Mouse (Mus musculus) liver, postnatal 0 days (tissue): ENCODE measurements at regions not wholly inside any gene's neighbourhood (a gene's known extent, or its start where the extent isn't known, plus 50 kb on each side); places are given as distances from the start of the nearest gene placed in this dataset.

Experiments
- ATAC-seq: fragments of 200-750 bp; cut with Nextera tagmentation; 2 replicates; pipeline ENCODE4 v1.8.0; 2017; ENCODE audit warnings: mild to moderate bottlenecking, moderate library complexity
- DNase-seq: peaks from one replicate; pipeline ENCODE4 v3.0.0-alpha.2; 2016
- H3K27ac ChIP-seq: fragments of 300-500 bp; sonication (generic); 2 replicates; pipeline ENCODE4 v1.5.1; 2014; ENCODE audit warnings: antibody characterized with exemption, moderate library complexity, mild to moderate bottlenecking, low read depth
- H3K27me3 ChIP-seq: fragments of 300-500 bp; sonication (generic); 2 replicates; pipeline ENCODE4 v1.6.1; 2014; ENCODE audit warnings: low read length, control low read depth, mixed read lengths; ENCODE audit not compliant: insufficient read depth
- H3K36me3 ChIP-seq: fragments of 300-500 bp; sonication (generic); replicated peaks from 2 replicates; pipeline ENCODE4 v1.6.1; 2014; ENCODE audit warnings: mild to moderate bottlenecking, control low read depth, low read length, moderate library complexity, mixed read lengths; ENCODE audit not compliant: insufficient read depth
- H3K4me1 ChIP-seq: fragments of 300-500 bp; sonication (generic); 2 replicates; pipeline ENCODE4 v1.6.1; 2014; ENCODE audit warnings: antibody characterized with exemption, mild to moderate bottlenecking, control low read depth; ENCODE audit not compliant: insufficient read depth
- H3K4me2 ChIP-seq: fragments of 300-500 bp; sonication (generic); 2 replicates; pipeline ENCODE4 v1.6.1; 2014; ENCODE audit warnings: low read depth, mild to moderate bottlenecking, low read length, moderate library complexity, mixed read lengths
- H3K4me3 ChIP-seq: fragments of 300-500 bp; sonication (generic); 2 replicates; pipeline ENCODE4 v1.5.1; 2014; ENCODE audit warnings: low read depth, low read length
- H3K9ac ChIP-seq: fragments of 300-500 bp; sonication (generic); replicated peaks from 2 replicates; pipeline ENCODE4 v1.6.1; 2014; ENCODE audit warnings: mild to moderate bottlenecking, moderate library complexity
- H3K9me3 ChIP-seq: fragments of 300-500 bp; sonication (generic); 2 replicates; pipeline ENCODE4 v1.6.1; 2016; ENCODE audit warnings: mild to moderate bottlenecking, control low read depth, low read length, mixed read lengths
- CTCF ChIP-seq: sonication (generic); IDR thresholded peaks from 2 replicates; pipeline ENCODE4 v1.5.1; 2016; ENCODE audit warnings: antibody characterized with exemption, low read depth
- EP300 ChIP-seq: IDR thresholded peaks from 2 replicates; pipeline ENCODE4 v1.6.1; 2016; ENCODE audit warnings: antibody characterized with exemption, low read depth, mild to moderate bottlenecking
- WGBS: fragments of 180-500 bp; shearing (Covaris S2); extraction: QIAGEN DNeasy Blood & Tissue Kit; methylation state at CpG from one replicate; pipeline ENCODE4 v1.1.7; 2014; ENCODE audit not compliant: insufficient replicate concordance; 5-methylcytosine and 5-hydroxymethylcytosine counted together

- Histone ChIP-seq H3K9me3 (no peaks in the 10 kb centered on the region; the same call in 1 of the 2 replicates), H3K36me3 (no peaks in the 10 kb centered on the region), H3K4me3 (no peak overlapping the region), H3K9ac (no peak overlapping the region), H3K27ac (no peak overlapping the region), H3K4me2 (no peak overlapping the region), H3K4me1 (no peaks in the 10 kb centered on the region), H3K27me3 (no peaks in the 10 kb centered on the region)
- ATAC-seq (no peak), DNase-seq (no peak)
- 83% methylated on average over 6 of the region's 6 CpGs for WGBS
- TF ChIP-seq EP300: no peak
- TF ChIP-seq CTCF: no peak
Measured at GRCm38 (mm10) chr10:25064701-25065362, 137.5 kb upstream of the Arg1 start.

- no peak for TF ChIP-seq CTCF
- no peak for TF ChIP-seq EP300
- WGBS: 46% methylated on average over 13 of the region's 13 CpGs
- no peaks in the 10 kb centered on the region for H3K27me3 ChIP-seq
- ATAC-seq: no peak
- no peak for DNase-seq
- H3K4me3 ChIP-seq: no peak overlapping the region
- H3K4me1 ChIP-seq: no peaks in the 10 kb centered on the region
- H3K4me2 ChIP-seq: no peak overlapping the region
- H3K27ac ChIP-seq: no peak overlapping the region
- no peaks in the 10 kb centered on the region for H3K36me3 ChIP-seq
- H3K9me3 ChIP-seq: no peaks in the 10 kb centered on the region
- H3K9ac ChIP-seq: no peak overlapping the region
Measured at GRCm38 (mm10) chr10:25061402-25062055, 134.2 kb upstream of the Arg1 start.

GRCm38 (mm10) chr10:25058694-25059093, 131.4 kb upstream of the Arg1 start:
- no peak overlapping the region for H3K4me2 ChIP-seq
- no peak overlapping the region for H3K4me3 ChIP-seq
- H3K4me1 ChIP-seq: no peaks in the 10 kb centered on the region
- DNase-seq: no peak
- 82% methylated on average over 11 of the region's 11 CpGs for WGBS
- H3K9me3 ChIP-seq: no peaks in the 10 kb centered on the region
- TF ChIP-seq EP300: no peak
- no peak for TF ChIP-seq CTCF
- H3K27ac ChIP-seq: no peak overlapping the region
- H3K36me3 ChIP-seq: no peaks in the 10 kb centered on the region
- H3K27me3 ChIP-seq: no peaks in the 10 kb centered on the region
- no peak for ATAC-seq
- no peak overlapping the region for H3K9ac ChIP-seq

- TF ChIP-seq EP300: no peak
- no peak for TF ChIP-seq CTCF
- Histone ChIP-seq H3K36me3 (no peaks in the 10 kb centered on the region), H3K9me3 (no peaks in the 10 kb centered on the region), H3K27ac (no peak overlapping the region), H3K9ac (no peak overlapping the region), H3K4me2 (no peak overlapping the region), H3K4me1 (no peaks in the 10 kb centered on the region), H3K27me3 (no peaks in the 10 kb centered on the region), H3K4me3 (no peak overlapping the region)
- DNase-seq (no peak), ATAC-seq (no peak)
- 39% methylated on average over 3 of the region's 3 CpGs for WGBS
Measured at GRCm38 (mm10) chr10:25051998-25052397, 124.7 kb upstream of the Arg1 start.

- 64% methylated on average over 5 of the region's 5 CpGs for WGBS
Measured at GRCm38 (mm10) chr10:25051368-25051874, 124.1 kb upstream of the Arg1 start.

GRCm38 (mm10) chr10:25041221-25041620, 113.9 kb upstream of the Arg1 start:
- H3K27ac ChIP-seq: no peak overlapping the region
- no peak for TF ChIP-seq CTCF
- no peak for TF ChIP-seq EP300
- no peak overlapping the region for H3K9ac ChIP-seq
- ATAC-seq (no peak), DNase-seq (no peak)
- no peaks in the 10 kb centered on the region for H3K4me1 ChIP-seq
- H3K27me3 ChIP-seq: no peaks in the 10 kb centered on the region
- H3K36me3 ChIP-seq: no peaks in the 10 kb centered on the region
- WGBS: 66% methylated on average over 4 of the region's 4 CpGs
- H3K9me3 ChIP-seq: no peaks in the 10 kb centered on the region
- H3K4me3 ChIP-seq: no peak overlapping the region
- H3K4me2 ChIP-seq: no peak overlapping the region

More at GRCm38 (mm10) chr10:25051368-25051874, 124.1 kb upstream of the Arg1 start:
- no peaks in the 10 kb centered on the region for H3K9me3 ChIP-seq
- DNase-seq: no peak
- H3K36me3 ChIP-seq: no peaks in the 10 kb centered on the region
- no peak overlapping the region for H3K9ac ChIP-seq
- TF ChIP-seq CTCF: no peak
- no peak for TF ChIP-seq EP300
- H3K27me3 ChIP-seq: no peaks in the 10 kb centered on the region
- H3K4me3 ChIP-seq: no peak overlapping the region
- no peaks in the 10 kb centered on the region for H3K4me1 ChIP-seq
- no peak for ATAC-seq
- no peak overlapping the region for H3K27ac ChIP-seq
- H3K4me2 ChIP-seq: no peak overlapping the region
